In genomic region chr5:128953278-128954070, GRCm38 (mm10) we compare ENCODE assay signal across 8 mouse cellular contexts. TPM values are rescaled to one million over a fixed set of nuclear protein-coding genes. Genes with fewer than 3 reads are reported as not detected.
DNase-seq lines count a peak whose midpoint lies in the region; ATAC-seq and TF ChIP-seq lines count a peak whose summit lies in the region.

Rimbp2 (minus strand) TSS chr5:128953486.

- no peak within 1 kb of the TSS for H3K4me3 ChIP-seq in liver, postnatal 0 days (ENCODE audit: low read depth, low read length)
- H3K4me3 ChIP-seq in forebrain, embryonic 10.5 days: peak within 1 kb of the TSS; percentile 64
- 0 out of 2 replicates have a peak within 1 kb of the TSS, but pooled peaks have one; percentile 3 for H3K4me3 ChIP-seq in intestine, postnatal 0 days (ENCODE audit: low read depth, low read length)
- H3K4me3 ChIP-seq in stomach, postnatal 0 days (ENCODE audit: low read depth, low read length): 0 out of 2 replicates have a peak within 1 kb of the TSS, but pooled peaks have one; percentile 6

- H3K27ac ChIP-seq in liver, postnatal 0 days (ENCODE audit: low read depth): no peak within 1 kb of the TSS
- peak within 1 kb of the TSS; percentile 83 for H3K27ac ChIP-seq in forebrain, embryonic 10.5 days
- no peak within 1 kb of the TSS for H3K27ac ChIP-seq in intestine, postnatal 0 days (ENCODE audit: low read depth, low read length)
- no peak within 1 kb of the TSS for H3K27ac ChIP-seq in stomach, postnatal 0 days (replicated peaks)

- WGBS in liver, postnatal 0 days (ENCODE audit: insufficient replicate concordance): 14% methylated on average over 16 of the region's 17 CpGs
- 8% methylated on average over 17 of the region's 17 CpGs for WGBS in forebrain, embryonic 10.5 days
- WGBS in intestine, postnatal 0 days: 12% methylated on average over 17 of the region's 17 CpGs
- 11% methylated on average over 17 of the region's 17 CpGs for WGBS in stomach, postnatal 0 days

- no peaks in the 10 kb centered on the region for H3K9me3 ChIP-seq in liver, postnatal 0 days (ENCODE audit: low read length)
- peaks cover 5% of the 10 kb centered on the region; the same call in 1 of the 2 replicates for H3K9me3 ChIP-seq in forebrain, embryonic 10.5 days
- no peaks in the 10 kb centered on the region for H3K9me3 ChIP-seq in intestine, postnatal 0 days (ENCODE audit: control insufficient read depth)
- no peaks in the 10 kb centered on the region; the same call in 1 of the 2 replicates for H3K9me3 ChIP-seq in stomach, postnatal 0 days (ENCODE audit: control insufficient read depth, low read length)

- H3K4me1 ChIP-seq in liver, postnatal 0 days (ENCODE audit: insufficient read depth): no peaks in the 10 kb centered on the region
- H3K4me1 ChIP-seq in forebrain, embryonic 10.5 days: peaks cover 25% of the 10 kb centered on the region
- H3K4me1 ChIP-seq in intestine, postnatal 0 days (replicated peaks; ENCODE audit: control insufficient read depth, insufficient read depth, low read length): no peaks in the 10 kb centered on the region
- H3K4me1 ChIP-seq in stomach, postnatal 0 days (replicated peaks; ENCODE audit: control insufficient read depth, insufficient read depth): no peaks in the 10 kb centered on the region

- ATAC-seq in liver, postnatal 0 days: no peak
- ATAC-seq in intestine, postnatal 0 days: no peak
- peak; percentile 54 for ATAC-seq in stomach, postnatal 0 days (ENCODE audit: low FRiP score, low TSS enrichment)
- ATAC-seq in monocyte, adult 5-6 weeks (replicated peaks; ENCODE audit: insufficient number of reproducible peaks, low FRiP score, low TSS enrichment, poor library complexity, severe bottlenecking): no peak

- H3K9ac ChIP-seq in liver, postnatal 0 days (replicated peaks): no peak within 1 kb of the TSS
- no peak within 1 kb of the TSS for H3K9ac ChIP-seq in intestine, postnatal 0 days (ENCODE audit: low read depth, low read length)
- H3K9ac ChIP-seq in stomach, postnatal 0 days (ENCODE audit: low read length): no peak within 1 kb of the TSS

- H3K27me3 ChIP-seq in liver, postnatal 0 days (ENCODE audit: insufficient read depth, low read length): peaks cover 4% of the 10 kb centered on the region; the same call in 1 of the 2 replicates
- peaks cover 32% of the 10 kb centered on the region for H3K27me3 ChIP-seq in forebrain, embryonic 10.5 days (ENCODE audit: poor library complexity, severe bottlenecking)
- 0 out of 2 replicates have a peak, but pooled peaks cover 13% of the 10 kb centered on the region for H3K27me3 ChIP-seq in intestine, postnatal 0 days (replicated peaks; ENCODE audit: control insufficient read depth, insufficient read depth, low read length)
- H3K27me3 ChIP-seq in stomach, postnatal 0 days (ENCODE audit: control insufficient read depth, insufficient read depth, low read length): no peaks in the 10 kb centered on the region

- no peak for TF ChIP-seq EP300 in liver, postnatal 0 days (IDR thresholded peaks at IDR 0.05; ENCODE audit: low read depth)
- no peak for TF ChIP-seq EP300 in stomach, postnatal 0 days (optimal IDR thresholded peaks at IDR 0.05)

- peak; percentile 16 for DNase-seq in liver
- DNase-seq in liver, postnatal 0 days: no peak
- peak; percentile 71 for DNase-seq in forebrain, embryonic 10.5 days (ENCODE audit: extremely low spot score, low spot score)
- DNase-seq in mesoderm, embryonic 11.5 days (ENCODE audit: low read depth, low spot score): peak; percentile 81
- peak; percentile 35 for DNase-seq in stomach, postnatal 0 days (ENCODE audit: low spot score)
- DNase-seq in thymus, postnatal 10 days (ENCODE audit: low spot score in 2 of 2): no peak

- TF ChIP-seq CTCF in liver, postnatal 0 days (IDR thresholded peaks at IDR 0.05; ENCODE audit: low read depth): no peak
- TF ChIP-seq CTCF in intestine, postnatal 0 days (IDR thresholded peaks at IDR 0.05; ENCODE audit: low read depth): peak; percentile 41
- TF ChIP-seq CTCF in stomach, postnatal 0 days (IDR thresholded peaks at IDR 0.05; ENCODE audit: low read depth): peak; percentile 45

- no peaks in the 10 kb centered on the region for H3K36me3 ChIP-seq in liver, postnatal 0 days (replicated peaks; ENCODE audit: insufficient read depth, low read length)
- no peaks in the 10 kb centered on the region for H3K36me3 ChIP-seq in forebrain, embryonic 10.5 days (replicated peaks)
- no peaks in the 10 kb centered on the region for H3K36me3 ChIP-seq in intestine, postnatal 0 days (ENCODE audit: control insufficient read depth, insufficient read depth)
- H3K36me3 ChIP-seq in stomach, postnatal 0 days (ENCODE audit: control insufficient read depth, insufficient read depth, low read length): no peaks in the 10 kb centered on the region

- H3K4me2 ChIP-seq in liver, postnatal 0 days (ENCODE audit: low read depth, low read length): no peak within 1 kb of the TSS
- peak within 1 kb of the TSS; percentile 27; the same call in 1 of the 2 replicates for H3K4me2 ChIP-seq in intestine, postnatal 0 days (replicated peaks; ENCODE audit: low read depth)
- peak within 1 kb of the TSS; percentile 20; the same call in 1 of the 2 replicates for H3K4me2 ChIP-seq in stomach, postnatal 0 days (replicated peaks; ENCODE audit: low read depth)

RNA-seq across cellular contexts. Expression of gene Rimbp2, which starts in this region (rescaled TPM):
- not detected in 2 replicates for polyA plus RNA-seq in liver, postnatal 0 days (2015; fragmentation: Nextera tagmentation; extraction: Ambion mirVana)
- polyA plus RNA-seq in forebrain, embryonic 10.5 days (2016; fragmentation: Nextera tagmentation; extraction: Ambion mirVana): 0.27 and 0.70 TPM in 2 replicates
- polyA plus RNA-seq in intestine, postnatal 0 days (2015; fragmentation: Nextera tagmentation; extraction: Ambion mirVana): 0.13 and 0.34 TPM in 2 replicates
- polyA plus RNA-seq in stomach, postnatal 0 days (2015; fragmentation: Nextera tagmentation; extraction: Ambion mirVana): 0.15 and 0.17 TPM in 2 replicates
- total RNA-seq in monocyte, adult 5-6 weeks (2017): not detected in 3 replicates

Comparison
In these comparisons a context has a peak if more than half of its experiments do, and no peak if none do; other contexts are left out.
1. DNase-seq: peak in liver (single experiment) and mesoderm, embryonic 11.5 days (single experiment); none in liver, postnatal 0 days (single experiment) and thymus, postnatal 10 days (0 of 2).
2. Peak in DNase-seq, H3K4me3 ChIP-seq and H3K27ac ChIP-seq in forebrain, embryonic 10.5 days; RNA of the gene not detected or under 1 TPM.
3. Peak in DNase-seq, ATAC-seq, H3K4me3 ChIP-seq and H3K4me2 ChIP-seq in stomach, postnatal 0 days; RNA of the gene not detected or under 1 TPM.